Mouse (Mus musculus): ENCODE data around the gene Ube2c. TPM values are rescaled to one million over a fixed set of nuclear protein-coding genes. Genes with fewer than 3 reads are reported as not detected.

The Ube2c gene
- polyA plus RNA-seq, 1 experiment from 2014 or later = 35.4 TPM

- ATAC-seq = no peak
- no peaks in the 10 kb centered on the region for H3K27me3 ChIP-seq (ENCODE audit: control insufficient read depth, insufficient read depth, low read depth, low read length)
- peak overlapping the region; percentile 93 for H3K9ac ChIP-seq (ENCODE audit: low read depth, low read length)
- 77% methylated on average over 13 of the region's 13 CpGs for WGBS
- no peak overlapping the region for H3K27ac ChIP-seq (ENCODE audit: low read length)
- H3K36me3 ChIP-seq (ENCODE audit: control insufficient read depth, insufficient read depth, low read length) = no peaks in the 10 kb centered on the region
- peaks cover 26% of the 10 kb centered on the region for H3K4me1 ChIP-seq (ENCODE audit: control insufficient read depth, insufficient read depth, low read length)
- H3K9me3 ChIP-seq (replicated peaks; ENCODE audit: control insufficient read depth, low read length, poor library complexity, severe bottlenecking) = no peaks in the 10 kb centered on the region
- H3K4me3 ChIP-seq (ENCODE audit: low read depth, low read length) = peak overlapping the region; percentile 90
- peak overlapping the region; percentile 91 for H3K4me2 ChIP-seq (ENCODE audit: low read length)
Measured at GRCm38 (mm10) chr2:164744987-164745386, 24.7 kb upstream of the Ube2c start.

GRCm38 (mm10) chr2:164745843-164746479, 23.7 kb upstream of the Ube2c start, which contains the start of the genes Wfdc3 and Dnttip1:
TSS of gene Wfdc3 (minus strand) at chr2:164745931.
TSS of gene Dnttip1 (plus strand) at chr2:164745983.
- H3K27ac ChIP-seq (ENCODE audit: low read length) = peak within 1 kb of the TSS; percentile 57
- peak within 1 kb of the TSS; percentile 90 for H3K4me3 ChIP-seq (ENCODE audit: low read depth, low read length)
- peak; percentile 93 for ATAC-seq
- no peaks in the 10 kb centered on the region for H3K27me3 ChIP-seq (ENCODE audit: control insufficient read depth, insufficient read depth, low read depth, low read length)
- H3K4me2 ChIP-seq (ENCODE audit: low read length) = peak within 1 kb of the TSS; percentile 91
- no peaks in the 10 kb centered on the region for H3K9me3 ChIP-seq (replicated peaks; ENCODE audit: control insufficient read depth, low read length, poor library complexity, severe bottlenecking)
- peak within 1 kb of the TSS; percentile 93 for H3K9ac ChIP-seq (ENCODE audit: low read depth, low read length)
- H3K4me1 ChIP-seq (ENCODE audit: control insufficient read depth, insufficient read depth, low read length) = peaks cover 26% of the 10 kb centered on the region
- WGBS = under 1% methylated on average over 63 of the region's 70 CpGs
- peaks cover 3% of the 10 kb centered on the region; the same call in 1 of the 2 replicates for H3K36me3 ChIP-seq (ENCODE audit: control insufficient read depth, insufficient read depth, low read length)

GRCm38 (mm10) chr2:164746693-164747092, 23.0 kb upstream of the Ube2c start:
- Histone ChIP-seq H3K27me3 (ENCODE audit: control insufficient read depth, insufficient read depth, low read depth, low read length) (no peaks in the 10 kb centered on the region), H3K4me3 (ENCODE audit: low read depth, low read length) (peak overlapping the region; percentile 90), H3K4me1 (ENCODE audit: control insufficient read depth, insufficient read depth, low read length) (peaks cover 26% of the 10 kb centered on the region), H3K9ac (ENCODE audit: low read depth, low read length) (peak overlapping the region; percentile 93), H3K27ac (ENCODE audit: low read length) (no peak overlapping the region), H3K4me2 (ENCODE audit: low read length) (peak overlapping the region; percentile 74), H3K36me3 (ENCODE audit: control insufficient read depth, insufficient read depth, low read length) (peaks cover 6% of the 10 kb centered on the region; the same call in 1 of the 2 replicates), H3K9me3 (replicated peaks; ENCODE audit: control insufficient read depth, low read length, poor library complexity, severe bottlenecking) (no peaks in the 10 kb centered on the region)
- 61% methylated on average over 8 of the region's 8 CpGs for WGBS
- no peak for ATAC-seq

GRCm38 (mm10) chr2:164748191-164748590, 21.5 kb upstream of the Ube2c start:
- WGBS = 81% methylated on average over 4 of the region's 4 CpGs
- H3K9me3 ChIP-seq (replicated peaks; ENCODE audit: control insufficient read depth, low read length, poor library complexity, severe bottlenecking) = no peaks in the 10 kb centered on the region
- H3K4me2 ChIP-seq (ENCODE audit: low read length) = no peak overlapping the region
- peaks cover 26% of the 10 kb centered on the region for H3K4me1 ChIP-seq (ENCODE audit: control insufficient read depth, insufficient read depth, low read length)
- peaks cover 9% of the 10 kb centered on the region; the same call in 1 of the 2 replicates for H3K36me3 ChIP-seq (ENCODE audit: control insufficient read depth, insufficient read depth, low read length)
- no peak overlapping the region for H3K9ac ChIP-seq (ENCODE audit: low read depth, low read length)
- ATAC-seq = no peak
- H3K27me3 ChIP-seq (ENCODE audit: control insufficient read depth, insufficient read depth, low read depth, low read length) = no peaks in the 10 kb centered on the region
- H3K4me3 ChIP-seq (ENCODE audit: low read depth, low read length) = no peak overlapping the region
- no peak overlapping the region for H3K27ac ChIP-seq (ENCODE audit: low read length)

- peaks cover 9% of the 10 kb centered on the region for H3K36me3 ChIP-seq (ENCODE audit: control insufficient read depth, insufficient read depth, low read length)
- no peak overlapping the region for H3K27ac ChIP-seq (ENCODE audit: low read length)
- H3K4me1 ChIP-seq (ENCODE audit: control insufficient read depth, insufficient read depth, low read length) = peaks cover 26% of the 10 kb centered on the region
- WGBS = 87% methylated on average over 6 of the region's 6 CpGs
- no peak for ATAC-seq
- no peak overlapping the region for H3K9ac ChIP-seq (ENCODE audit: low read depth, low read length)
- no peaks in the 10 kb centered on the region for H3K27me3 ChIP-seq (ENCODE audit: control insufficient read depth, insufficient read depth, low read depth, low read length)
- no peaks in the 10 kb centered on the region for H3K9me3 ChIP-seq (replicated peaks; ENCODE audit: control insufficient read depth, low read length, poor library complexity, severe bottlenecking)
- no peak overlapping the region for H3K4me3 ChIP-seq (ENCODE audit: low read depth, low read length)
- H3K4me2 ChIP-seq (ENCODE audit: low read length) = no peak overlapping the region
Measured at GRCm38 (mm10) chr2:164748991-164749390, 20.7 kb upstream of the Ube2c start.

GRCm38 (mm10) chr2:164752454-164752853, 17.2 kb upstream of the Ube2c start:
- ATAC-seq = no peak
- Histone ChIP-seq H3K27me3 (ENCODE audit: control insufficient read depth, insufficient read depth, low read depth, low read length) (no peaks in the 10 kb centered on the region), H3K36me3 (ENCODE audit: control insufficient read depth, insufficient read depth, low read length) (peaks cover 29% of the 10 kb centered on the region), H3K4me3 (ENCODE audit: low read depth, low read length) (no peak overlapping the region), H3K4me2 (ENCODE audit: low read length) (no peak overlapping the region), H3K9me3 (replicated peaks; ENCODE audit: control insufficient read depth, low read length, poor library complexity, severe bottlenecking) (no peaks in the 10 kb centered on the region), H3K4me1 (ENCODE audit: control insufficient read depth, insufficient read depth, low read length) (peaks cover 8% of the 10 kb centered on the region), H3K27ac (ENCODE audit: low read length) (no peak overlapping the region), H3K9ac (ENCODE audit: low read depth, low read length) (no peak overlapping the region)
- 96% methylated on average over 2 of the region's 2 CpGs for WGBS

GRCm38 (mm10) chr2:164754105-164754504, 15.6 kb upstream of the Ube2c start:
- no peaks in the 10 kb centered on the region for H3K27me3 ChIP-seq (ENCODE audit: control insufficient read depth, insufficient read depth, low read depth, low read length)
- no peak overlapping the region for H3K4me3 ChIP-seq (ENCODE audit: low read depth, low read length)
- H3K36me3 ChIP-seq (ENCODE audit: control insufficient read depth, insufficient read depth, low read length) = peaks cover 34% of the 10 kb centered on the region
- no peaks in the 10 kb centered on the region for H3K9me3 ChIP-seq (replicated peaks; ENCODE audit: control insufficient read depth, low read length, poor library complexity, severe bottlenecking)
- no peaks in the 10 kb centered on the region for H3K4me1 ChIP-seq (ENCODE audit: control insufficient read depth, insufficient read depth, low read length)
- no peak overlapping the region for H3K9ac ChIP-seq (ENCODE audit: low read depth, low read length)
- H3K27ac ChIP-seq (ENCODE audit: low read length) = no peak overlapping the region
- WGBS = 91% methylated on average over 11 of the region's 11 CpGs
- no peak overlapping the region for H3K4me2 ChIP-seq (ENCODE audit: low read length)
- ATAC-seq = no peak

GRCm38 (mm10) chr2:164754800-164755199, 14.9 kb upstream of the Ube2c start:
- no peak overlapping the region for H3K27ac ChIP-seq (ENCODE audit: low read length)
- no peaks in the 10 kb centered on the region for H3K4me1 ChIP-seq (ENCODE audit: control insufficient read depth, insufficient read depth, low read length)
- H3K4me2 ChIP-seq (ENCODE audit: low read length) = no peak overlapping the region
- no peaks in the 10 kb centered on the region for H3K27me3 ChIP-seq (ENCODE audit: control insufficient read depth, insufficient read depth, low read depth, low read length)
- H3K9me3 ChIP-seq (replicated peaks; ENCODE audit: control insufficient read depth, low read length, poor library complexity, severe bottlenecking) = no peaks in the 10 kb centered on the region
- peaks cover 36% of the 10 kb centered on the region for H3K36me3 ChIP-seq (ENCODE audit: control insufficient read depth, insufficient read depth, low read length)
- WGBS = 92% methylated on average over 2 of the region's 2 CpGs
- no peak overlapping the region for H3K9ac ChIP-seq (ENCODE audit: low read depth, low read length)
- no peak overlapping the region for H3K4me3 ChIP-seq (ENCODE audit: low read depth, low read length)
- ATAC-seq = no peak

- ATAC-seq = no peak
- Histone ChIP-seq H3K27ac (ENCODE audit: low read length) (no peak overlapping the region), H3K4me2 (ENCODE audit: low read length) (no peak overlapping the region), H3K27me3 (ENCODE audit: control insufficient read depth, insufficient read depth, low read depth, low read length) (no peaks in the 10 kb centered on the region), H3K9ac (ENCODE audit: low read depth, low read length) (no peak overlapping the region), H3K4me3 (ENCODE audit: low read depth, low read length) (no peak overlapping the region), H3K9me3 (replicated peaks; ENCODE audit: control insufficient read depth, low read length, poor library complexity, severe bottlenecking) (no peaks in the 10 kb centered on the region), H3K4me1 (ENCODE audit: control insufficient read depth, insufficient read depth, low read length) (no peaks in the 10 kb centered on the region), H3K36me3 (ENCODE audit: control insufficient read depth, insufficient read depth, low read length) (peaks cover 43% of the 10 kb centered on the region)
- 93% methylated on average over 11 of the region's 11 CpGs for WGBS
Measured at GRCm38 (mm10) chr2:164757841-164758240, 11.9 kb upstream of the Ube2c start.
